Mouse (Mus musculus) G1E (cell line): ENCODE measurements around the gene Irak4.

ENCODE experiments used
- CTCF ChIP-seq: IDR thresholded peaks from 2 replicates; pipeline ENCODE4 v1.5.1; 2012; ENCODE audit warnings: low read depth, low read length, inconsistent platforms, mixed read lengths
- GATA1 ChIP-seq: IDR thresholded peaks from 2 replicates; pipeline ENCODE4 v1.6.1; 2012; ENCODE audit warnings: borderline replicate concordance, low read length, inconsistent platforms, mixed read lengths

- TF ChIP-seq GATA1 = no peak
- TF ChIP-seq CTCF = no peak
Observed at GRCm38 (mm10) chr15:94543409-94544051, at the start of gene Irak4, which contains the start of gene Pus7l.
